14 mouse cellular contexts compared by ENCODE assay signal in genomic region chr12:59265942-59266231, GRCm38 (mm10). TPM values are rescaled to one million over a fixed set of nuclear protein-coding genes. Genes with fewer than 3 reads are reported as not detected.
DNase-seq lines count a peak whose midpoint lies in the region; ATAC-seq lines count a peak whose summit lies in the region.
"Had no signal": no experiment of that assay in that cellular context is flagged by ENCODE, and none has a peak within 500 bp of the region (broad histone marks: within the 10 kb centered on the region; RNA-seq: fewer than 3 reads in every experiment).

No protein-coding gene starts in this region.

- no peaks in the 10 kb centered on the region for H3K9me3 ChIP-seq in embryonic facial prominence, embryonic 12.5 days
- no peaks in the 10 kb centered on the region for H3K9me3 ChIP-seq in embryonic facial prominence, embryonic 10.5 days
- no peaks in the 10 kb centered on the region for H3K9me3 ChIP-seq in kidney, embryonic 15.5 days (replicated peaks)
- no peaks in the 10 kb centered on the region for H3K9me3 ChIP-seq in hindbrain, embryonic 14.5 days (ENCODE audit: control insufficient read depth, low read length)
- H3K9me3 ChIP-seq in midbrain, embryonic 16.5 days (replicated peaks; ENCODE audit: control insufficient read depth, low read length, poor library complexity, severe bottlenecking), result no peaks in the 10 kb centered on the region
- H3K9me3 ChIP-seq: embryonic facial prominence, embryonic 15.5 days had no signal

- 0 out of 2 replicates have a peak overlapping the region, but pooled peaks have one; percentile 24 for H3K4me2 ChIP-seq in embryonic facial prominence, embryonic 12.5 days (replicated peaks)
- H3K4me2 ChIP-seq in kidney, embryonic 15.5 days, result peak overlapping the region; percentile 27; the same call in 1 of the 2 replicates
- H3K4me2 ChIP-seq in hindbrain, embryonic 14.5 days (replicated peaks), result peak overlapping the region; percentile 44
- peak overlapping the region; percentile 58 for H3K4me2 ChIP-seq in midbrain, embryonic 16.5 days (ENCODE audit: low read length)
- H3K4me2 ChIP-seq: embryonic facial prominence, embryonic 15.5 days had no signal

- no peak overlapping the region for H3K27ac ChIP-seq in embryonic facial prominence, embryonic 12.5 days
- no peak overlapping the region for H3K27ac ChIP-seq in embryonic facial prominence, embryonic 10.5 days (replicated peaks)
- H3K27ac ChIP-seq in kidney, embryonic 15.5 days, result no peak overlapping the region
- 0 out of 2 replicates have a peak overlapping the region, but pooled peaks have one; percentile 15 for H3K27ac ChIP-seq in hindbrain, embryonic 14.5 days
- peak overlapping the region; percentile 80 for H3K27ac ChIP-seq in midbrain, embryonic 16.5 days (ENCODE audit: low read length)
- H3K27ac ChIP-seq: embryonic facial prominence, embryonic 15.5 days had no signal

- no peak overlapping the region for H3K9ac ChIP-seq in embryonic facial prominence, embryonic 12.5 days
- H3K9ac ChIP-seq in kidney, embryonic 15.5 days, result no peak overlapping the region
- H3K9ac ChIP-seq in hindbrain, embryonic 14.5 days, result no peak overlapping the region
- peak overlapping the region; percentile 50 for H3K9ac ChIP-seq in midbrain, embryonic 16.5 days (ENCODE audit: low read depth, low read length)
- H3K9ac ChIP-seq: embryonic facial prominence, embryonic 15.5 days had no signal

- 82% methylated on average over 4 of the region's 4 CpGs for WGBS in embryonic facial prominence, embryonic 12.5 days
- 82% methylated on average over 4 of the region's 4 CpGs for WGBS in embryonic facial prominence, embryonic 10.5 days
- 84% methylated on average over 4 of the region's 4 CpGs for WGBS in kidney, embryonic 15.5 days
- WGBS in hindbrain, embryonic 14.5 days, result 43% methylated on average over 4 of the region's 4 CpGs
- WGBS in midbrain, embryonic 16.5 days, result 29% methylated on average over 4 of the region's 4 CpGs

- ATAC-seq in embryonic facial prominence, embryonic 12.5 days (ENCODE audit: insufficient number of reproducible peaks, insufficient read depth, low FRiP score, low TSS enrichment), result no peak
- no peak for ATAC-seq in kidney, embryonic 15.5 days (replicated peaks; ENCODE audit: low FRiP score)
- ATAC-seq in hindbrain, embryonic 14.5 days (ENCODE audit: low FRiP score), result no peak
- peak; percentile 72 for ATAC-seq in midbrain, embryonic 16.5 days
- ATAC-seq: activated CD4-positive, CD25-positive, alpha-beta regulatory T cell, adult 4 months had no signal

- no peak for DNase-seq in embryonic facial prominence, embryonic 10.5 days (ENCODE audit: low spot score)
- DNase-seq in kidney, adult 8-10 months, result no peak
- no peak for DNase-seq in hindbrain, embryonic 14.5 days (ENCODE audit: low spot score)
- DNase-seq in lung, adult 18-20 months, result no peak
- no peak for DNase-seq in urinary bladder, postnatal 14 days (ENCODE audit: low spot score)
- DNase-seq: kidney, adult 9 months; lung, postnatal 4 days had no signal

- H3K36me3 ChIP-seq in embryonic facial prominence, embryonic 12.5 days, result no peaks in the 10 kb centered on the region
- no peaks in the 10 kb centered on the region for H3K36me3 ChIP-seq in embryonic facial prominence, embryonic 10.5 days (replicated peaks)
- no peaks in the 10 kb centered on the region for H3K36me3 ChIP-seq in kidney, embryonic 15.5 days
- no peaks in the 10 kb centered on the region for H3K36me3 ChIP-seq in hindbrain, embryonic 14.5 days (replicated peaks; ENCODE audit: control insufficient read depth, insufficient read depth)
- no peaks in the 10 kb centered on the region for H3K36me3 ChIP-seq in midbrain, embryonic 16.5 days (ENCODE audit: control insufficient read depth, insufficient read depth, low read length)
- H3K36me3 ChIP-seq: embryonic facial prominence, embryonic 15.5 days had no signal

- H3K4me1 ChIP-seq in embryonic facial prominence, embryonic 12.5 days, result no peaks in the 10 kb centered on the region
- H3K4me1 ChIP-seq in embryonic facial prominence, embryonic 10.5 days, result no peaks in the 10 kb centered on the region
- H3K4me1 ChIP-seq in kidney, embryonic 15.5 days, result no peaks in the 10 kb centered on the region
- peaks cover 1% of the 10 kb centered on the region for H3K4me1 ChIP-seq in hindbrain, embryonic 14.5 days (replicated peaks; ENCODE audit: control insufficient read depth, insufficient read depth, low read length)
- H3K4me1 ChIP-seq in midbrain, embryonic 16.5 days (ENCODE audit: control insufficient read depth, insufficient read depth, low read length), result peaks cover 14% of the 10 kb centered on the region
- H3K4me1 ChIP-seq: embryonic facial prominence, embryonic 15.5 days had no signal

- no peaks in the 10 kb centered on the region for H3K27me3 ChIP-seq in embryonic facial prominence, embryonic 12.5 days
- no peaks in the 10 kb centered on the region for H3K27me3 ChIP-seq in embryonic facial prominence, embryonic 10.5 days (replicated peaks; ENCODE audit: low read depth, poor library complexity, severe bottlenecking)
- no peaks in the 10 kb centered on the region for H3K27me3 ChIP-seq in kidney, embryonic 15.5 days
- no peaks in the 10 kb centered on the region for H3K27me3 ChIP-seq in hindbrain, embryonic 14.5 days (ENCODE audit: control insufficient read depth, insufficient read depth, low read length)
- no peaks in the 10 kb centered on the region for H3K27me3 ChIP-seq in midbrain, embryonic 16.5 days (ENCODE audit: control insufficient read depth, insufficient read depth, low read depth, low read length)
- H3K27me3 ChIP-seq: CH12.LX; embryonic facial prominence, embryonic 15.5 days had no signal

- H3K4me3 ChIP-seq in embryonic facial prominence, embryonic 12.5 days, result no peak overlapping the region
- H3K4me3 ChIP-seq in embryonic facial prominence, embryonic 10.5 days, result no peak overlapping the region
- H3K4me3 ChIP-seq in kidney, embryonic 15.5 days (replicated peaks), result no peak overlapping the region
- H3K4me3 ChIP-seq in hindbrain, embryonic 14.5 days (replicated peaks; ENCODE audit: low read length), result peak overlapping the region; percentile 13
- H3K4me3 ChIP-seq in midbrain, embryonic 16.5 days (ENCODE audit: low read depth, low read length), result peak overlapping the region; percentile 29
- H3K4me3 ChIP-seq: embryonic facial prominence, embryonic 15.5 days; myocyte had no signal

RNA-seq across cellular contexts. Expression of gene Fbxo33, which starts 46.4 kb away (rescaled TPM):
- polyA plus RNA-seq in embryonic facial prominence, embryonic 12.5 days (2016; fragmentation: Nextera tagmentation; extraction: Ambion mirVana), result 10.4 and 10.6 TPM in 2 replicates
- 7.6 and 8.5 TPM in 2 replicates for polyA plus RNA-seq in embryonic facial prominence, embryonic 10.5 days (2016; fragmentation: Nextera tagmentation; extraction: Ambion mirVana)
- 7.8 and 9.8 TPM in 2 replicates for polyA plus RNA-seq in kidney, embryonic 15.5 days (2015; fragmentation: Nextera tagmentation; extraction: Ambion mirVana)
- polyA plus RNA-seq in hindbrain, embryonic 14.5 days (2014; fragmentation: Nextera tagmentation; extraction: Ambion mirVana), result 10.7 and 11.1 TPM in 2 replicates
- polyA plus RNA-seq in midbrain, embryonic 16.5 days (2015; fragmentation: Nextera tagmentation; extraction: Ambion mirVana), result 6.5 and 6.9 TPM in 2 replicates

Comparison
In these comparisons a context has a peak if more than half of its experiments do, and no peak if none do; other contexts are left out.
1. H3K27ac ChIP-seq: peak in hindbrain, embryonic 14.5 days (single experiment) and midbrain, embryonic 16.5 days (single experiment); none in embryonic facial prominence, embryonic 12.5 days (single experiment), embryonic facial prominence, embryonic 10.5 days (single experiment) and kidney, embryonic 15.5 days (single experiment).
2. H3K4me3 ChIP-seq: peak in hindbrain, embryonic 14.5 days (single experiment) and midbrain, embryonic 16.5 days (single experiment); none in embryonic facial prominence, embryonic 12.5 days (single experiment), embryonic facial prominence, embryonic 10.5 days (single experiment) and kidney, embryonic 15.5 days (single experiment).
3. Peak in every context shown above with its lines, with median percentiles within 50 percentile points of each other: H3K4me2 ChIP-seq.